Mouse (Mus musculus): Measurements from ENCODE around the gene Slk.

DNA sequence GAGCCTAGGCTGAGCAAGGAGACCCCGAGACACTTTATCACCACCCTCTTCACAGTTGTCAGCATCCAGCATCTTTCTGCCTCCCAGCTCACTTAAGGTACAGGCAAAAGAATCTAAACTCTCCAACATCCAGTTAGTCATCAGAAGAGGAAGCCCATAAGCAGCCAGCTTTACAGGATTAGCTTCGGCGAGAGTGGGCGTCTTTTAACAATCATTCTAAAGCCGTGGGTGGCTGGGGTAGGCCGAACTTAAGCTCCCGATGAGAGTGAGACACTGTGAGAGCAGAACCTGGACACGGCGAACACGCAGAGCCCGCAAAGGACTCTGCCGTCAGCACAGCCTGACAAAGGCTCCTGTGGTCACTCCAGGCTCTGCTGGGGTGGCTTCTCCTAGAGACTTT is 99.2 kb downstream of the Slk start:
- TF ChIP-seq POLR2A (IDR thresholded peaks at IDR 0.05; ENCODE audit: extremely low read depth, insufficient read depth, low read length) = no peak
- TF ChIP-seq CTCF (IDR thresholded peaks at IDR 0.05; ENCODE audit: extremely low read depth, insufficient read depth, low read length) = no peak
